Mouse (Mus musculus) spleen, adult 2 months (tissue): ENCODE results near the gene Gng12. TPM values are rescaled to one million over a fixed set of nuclear protein-coding genes. Genes with fewer than 3 reads are reported as not detected.

ENCODE experiments used
- DNase-seq, 2 experiments: peaks; one replicate each; pipeline versions ENCODE4 v3.0.0 to v3.0.0-alpha.2; 2012 to 2021; ENCODE audit warnings: low spot score in 2 of 2, low read depth in 1 of 2
- H3K27ac ChIP-seq: fragments of 200-500 bp; 2 replicates; pipeline ENCODE4 v1.5.1; 2012; ENCODE audit warnings: low read length, inconsistent platforms; ENCODE audit not compliant: insufficient read depth
- H3K27me3 ChIP-seq: fragments of 200-500 bp; 2 replicates; pipeline ENCODE4 v1.6.1; 2012; ENCODE audit warnings: mild to moderate bottlenecking, moderate library complexity, low read length, inconsistent platforms; ENCODE audit not compliant: control insufficient read depth, insufficient read depth
- H3K36me3 ChIP-seq: fragments of 200-500 bp; 2 replicates; pipeline ENCODE4 v1.6.1; 2012; ENCODE audit warnings: mild to moderate bottlenecking, low read length, inconsistent platforms; ENCODE audit not compliant: control insufficient read depth, insufficient read depth
- H3K4me1 ChIP-seq: fragments of 200-500 bp; 2 replicates; pipeline ENCODE4 v1.6.1; 2011; ENCODE audit warnings: inconsistent platforms; ENCODE audit not compliant: control insufficient read depth, insufficient read depth, insufficient read length
- H3K4me3 ChIP-seq: fragments of 200-500 bp; 2 replicates; pipeline ENCODE4 v1.5.1; 2011; ENCODE audit warnings: mild to moderate bottlenecking, inconsistent platforms; ENCODE audit not compliant: insufficient read depth, insufficient read length; ENCODE audit errors: extremely low read depth
- CTCF ChIP-seq: fragments of 200-500 bp; IDR thresholded peaks from 2 replicates; pipeline ENCODE4 v1.5.1; 2011; ENCODE audit warnings: mild to moderate bottlenecking, inconsistent platforms; ENCODE audit not compliant: insufficient read depth, insufficient read length, insufficient replicate concordance; ENCODE audit errors: extremely low read depth
- POLR2A ChIP-seq: fragments of 200-500 bp; IDR thresholded peaks from 2 replicates; pipeline ENCODE4 v1.6.1; 2011; ENCODE audit warnings: low read depth, low read length, inconsistent platforms
- WGBS: fragments of 180-500 bp; shearing (Covaris S2); methylation state at CpG from one replicate; pipeline ENCODE4 v1.1.7; 2018; 5-methylcytosine and 5-hydroxymethylcytosine counted together
- polyA plus RNA-seq: library from polyadenylated mRNA; depleted of rRNA; stranded (reverse); fragments of >200 nt; gene quantifications from 2 replicates; pipeline ENCODE4 v1.2.3, GENCODE M21; 2012; rRNA removed

The Gng12 gene
- polyA plus RNA-seq, 1 experiment = 6.9 TPM

GRCm38 (mm10) chr6:67057574-67057973 lies 161.4 kb downstream of the Gng12 start:
- Histone ChIP-seq H3K4me1 (peaks cover 8% of the 10 kb centered on the region; the same call in 1 of the 2 replicates), H3K4me3 (no peak overlapping the region), H3K27ac (no peak overlapping the region), H3K27me3 (no peaks in the 10 kb centered on the region), H3K36me3 (no peaks in the 10 kb centered on the region)
- TF ChIP-seq CTCF = no peak
- TF ChIP-seq POLR2A = no peak
- 77% methylated on average over 5 of the region's 5 CpGs for WGBS
- DNase-seq = no peak

GRCm38 (mm10) chr6:67057991-67058696 lies 161.9 kb downstream of the Gng12 start:
- Histone ChIP-seq H3K4me1 (peaks cover 8% of the 10 kb centered on the region; the same call in 1 of the 2 replicates), H3K27ac (no peak overlapping the region), H3K36me3 (no peaks in the 10 kb centered on the region), H3K27me3 (no peaks in the 10 kb centered on the region), H3K4me3 (no peak overlapping the region)
- WGBS = 82% methylated on average over 7 of the region's 7 CpGs
- DNase-seq = no peak
- TF ChIP-seq CTCF = no peak
- no peak for TF ChIP-seq POLR2A

- H3K4me1 ChIP-seq = peaks cover 8% of the 10 kb centered on the region; the same call in 1 of the 2 replicates
- WGBS = 69% methylated on average over 5 of the region's 5 CpGs
- no peak overlapping the region for H3K4me3 ChIP-seq
- H3K36me3 ChIP-seq = no peaks in the 10 kb centered on the region
- DNase-seq = no peak
- TF ChIP-seq CTCF = no peak
- TF ChIP-seq POLR2A = no peak
- no peaks in the 10 kb centered on the region for H3K27me3 ChIP-seq
- no peak overlapping the region for H3K27ac ChIP-seq
Measured at GRCm38 (mm10) chr6:67060057-67060456, 163.9 kb downstream of the Gng12 start.

- 30% methylated on average over 8 of the region's 8 CpGs for WGBS
- H3K36me3 ChIP-seq = no peaks in the 10 kb centered on the region
- H3K4me3 ChIP-seq = no peak overlapping the region
- TF ChIP-seq POLR2A (no peak), CTCF (no peak)
- no peak overlapping the region for H3K27ac ChIP-seq
- DNase-seq = no peak
- H3K4me1 ChIP-seq = peaks cover 8% of the 10 kb centered on the region
- no peaks in the 10 kb centered on the region for H3K27me3 ChIP-seq
Measured at GRCm38 (mm10) chr6:67069219-67069762, 173.1 kb downstream of the Gng12 start.

- Histone ChIP-seq H3K36me3 (no peaks in the 10 kb centered on the region), H3K4me3 (no peak overlapping the region), H3K27me3 (no peaks in the 10 kb centered on the region), H3K4me1 (peaks cover 8% of the 10 kb centered on the region), H3K27ac (no peak overlapping the region)
- 44% methylated on average over 9 of the region's 9 CpGs for WGBS
- TF ChIP-seq CTCF (no peak), POLR2A (no peak)
- DNase-seq = no peak
Measured at GRCm38 (mm10) chr6:67069800-67070315, 173.7 kb downstream of the Gng12 start.

Other genes with a start within 250 kb of the Gng12 start
- gene Vmn1r35, start 210.5 kb upstream of the Gng12 start, polyA plus RNA-seq = not detected in 2 replicates
- not detected in 2 replicates for gene Vmn1r36, start 177.2 kb upstream of the Gng12 start, polyA plus RNA-seq
- gene Vmn1r37, start 167.0 kb upstream of the Gng12 start, polyA plus RNA-seq = not detected in 2 replicates
- gene Vmn1r38, start 113.8 kb upstream of the Gng12 start, polyA plus RNA-seq = not detected in 2 replicates
- not detected in 2 replicates for gene Vmn1r39, start 85.8 kb upstream of the Gng12 start, polyA plus RNA-seq
- gene Gadd45a, start 141.1 kb downstream of the Gng12 start, polyA plus RNA-seq = 50.3 and 56.9 TPM in 2 replicates